Mouse (Mus musculus) stomach, postnatal 0 days (tissue): Measurements from ENCODE around the gene Pnmt.
A peak's percentile ranks its signal among the peaks of the same experiment; 100 is the strongest.

ENCODE experiments used
- CTCF ChIP-seq: IDR thresholded peaks from 2 replicates; pipeline ENCODE4 v1.5.1; 2016; ENCODE audit warnings: antibody characterized with exemption, low read depth, mild to moderate bottlenecking, moderate library complexity
- EP300 ChIP-seq: optimal IDR thresholded peaks from 2 replicates; pipeline ENCODE3; 2016; ENCODE audit warnings: antibody characterized with exemption

DNA sequence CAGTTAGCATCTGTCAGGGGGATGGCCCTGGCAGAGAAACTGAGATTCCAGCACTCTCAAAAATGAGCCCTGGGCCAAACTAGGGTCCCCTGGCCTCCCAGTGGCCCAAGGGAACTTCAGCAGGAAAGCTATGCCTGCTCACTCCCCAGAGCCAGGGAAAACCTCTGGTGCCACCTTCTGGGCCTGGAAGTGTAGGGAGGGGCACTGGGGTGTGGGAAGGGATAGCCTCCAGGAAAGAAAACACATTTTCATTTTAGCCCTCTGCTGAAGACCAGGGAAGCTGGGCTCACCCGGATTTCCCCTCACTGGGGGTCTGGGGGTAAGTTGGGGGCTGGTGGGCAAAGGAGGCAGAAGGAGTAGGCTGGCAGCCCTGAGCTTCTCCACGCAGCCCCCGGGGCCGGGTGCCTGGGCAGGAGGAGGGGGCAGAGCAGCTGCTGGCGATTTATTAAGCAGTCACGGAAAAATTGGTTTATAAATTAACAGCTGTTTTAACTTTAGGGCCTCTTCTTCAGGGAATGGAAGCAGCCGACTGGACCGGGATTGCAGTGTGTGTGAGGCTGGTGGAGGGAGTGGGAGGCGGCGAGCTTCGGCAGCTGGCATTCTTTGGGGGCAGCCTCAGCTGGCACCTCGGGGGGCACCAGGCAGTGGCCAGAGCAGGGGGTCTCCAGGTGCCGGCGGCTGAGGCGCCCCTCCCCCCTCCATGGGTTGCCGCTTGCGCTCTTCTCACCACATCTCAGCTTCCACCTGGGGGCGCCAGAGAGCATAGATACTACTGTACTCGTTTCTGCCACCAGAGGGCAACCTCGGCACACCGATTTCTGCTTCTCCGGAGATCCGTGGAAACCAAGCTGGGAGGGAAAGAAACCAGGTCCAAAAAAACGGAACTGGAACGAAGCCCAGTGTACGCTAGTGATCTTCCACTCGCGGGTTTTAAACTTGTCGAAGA lies 44.0 kb upstream of the Pnmt start:
- TF ChIP-seq CTCF (peak; percentile 100), EP300 (no peak)
